Mouse (Mus musculus) megakaryocyte, embryonic 14.5 days (primary cell): ENCODE results near the gene Plcg2.

Experiments used
- FLI1 ChIP-seq: IDR thresholded peaks from 2 replicates; pipeline ENCODE4 v1.6.1; 2012; ENCODE audit warnings: low read length, inconsistent platforms, mixed read lengths
- GATA1 ChIP-seq: IDR thresholded peaks from 3 replicates; pipeline ENCODE4 v1.6.1; 2012; ENCODE audit warnings: mixed read lengths, low read length, inconsistent platforms, borderline replicate concordance

- TF ChIP-seq FLI1: 0 out of 2 replicates have a peak, but pooled peaks have one; percentile 34
- TF ChIP-seq GATA1: peak; percentile 74; the same call in 2 of the 3 replicates
These were observed 45.7 kb downstream of the Plcg2 start for GRCm38 (mm10) chr8:117543789-117544188.
